Mouse (Mus musculus): ENCODE measurements around the gene Dtl. TPM values are rescaled to one million over a fixed set of nuclear protein-coding genes. Genes with fewer than 3 reads are reported as not detected.

Gene Dtl
- polyA plus RNA-seq, 1 experiment from 2014 or later, result 11.8 TPM

DNA sequence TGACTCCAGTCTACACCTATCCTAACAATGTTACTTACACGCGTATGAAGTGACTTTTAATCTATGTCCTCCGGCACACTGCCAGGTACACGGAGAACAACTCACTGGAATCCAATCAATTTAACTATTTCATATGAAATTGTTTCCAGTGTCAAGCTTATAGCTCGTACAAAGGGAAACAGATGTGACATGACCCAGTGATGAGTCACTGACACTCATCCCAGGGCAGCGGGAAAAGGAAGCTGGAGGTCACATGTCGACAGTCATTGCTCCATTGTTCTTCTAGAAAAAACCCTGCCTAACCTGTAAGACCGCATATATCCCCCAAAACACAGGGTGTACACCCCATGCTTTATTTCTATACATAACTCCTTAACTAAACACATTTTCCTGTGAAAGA is 18.2 kb downstream of the Dtl start:
- peak; percentile 60; the same call in 1 of the 2 replicates for TF ChIP-seq EP300 (IDR thresholded peaks at IDR 0.05; ENCODE audit: low read depth)
- no peak for TF ChIP-seq CTCF (IDR thresholded peaks at IDR 0.05; ENCODE audit: low read depth)
- peak; percentile 25; the same call in 1 of the 2 replicates for ATAC-seq
- Histone ChIP-seq H3K9me3 (ENCODE audit: low read length) (no peaks in the 10 kb centered on the region), H3K4me2 (ENCODE audit: low read depth, low read length) (no peak overlapping the region), H3K9ac (replicated peaks) (no peak overlapping the region), H3K4me1 (ENCODE audit: insufficient read depth) (no peaks in the 10 kb centered on the region), H3K27me3 (ENCODE audit: insufficient read depth, low read length) (no peaks in the 10 kb centered on the region), H3K27ac (ENCODE audit: low read depth) (no peak overlapping the region), H3K4me3 (ENCODE audit: low read depth, low read length) (no peak overlapping the region), H3K36me3 (replicated peaks; ENCODE audit: insufficient read depth, low read length) (peaks cover 52% of the 10 kb centered on the region)
- 74% methylated on average over 8 of the region's 8 CpGs for WGBS (ENCODE audit: insufficient replicate concordance)
- no peak for DNase-seq

DNA sequence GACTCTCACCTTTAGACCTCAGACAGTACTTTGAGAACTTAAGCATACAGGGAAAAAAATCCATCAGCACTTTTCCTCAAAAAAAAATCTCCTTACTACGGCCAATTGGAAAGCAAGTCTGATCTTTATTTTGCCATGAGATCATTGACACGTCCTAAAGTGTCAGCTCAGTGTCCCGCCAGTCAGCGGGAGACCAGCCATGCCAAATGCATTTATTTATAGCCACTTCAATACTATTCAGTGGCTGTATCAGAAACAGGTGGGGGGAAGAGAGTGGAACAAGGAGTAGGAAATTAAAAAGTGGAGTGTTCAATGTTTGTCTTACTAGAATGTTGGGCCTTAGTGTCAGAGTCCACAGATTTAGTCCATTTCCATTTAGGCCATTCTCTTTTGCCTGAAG is 24.6 kb downstream of the Dtl start:
- H3K9ac ChIP-seq (replicated peaks), result no peak overlapping the region
- H3K36me3 ChIP-seq (replicated peaks; ENCODE audit: insufficient read depth, low read length), result peaks cover 49% of the 10 kb centered on the region
- TF ChIP-seq CTCF (IDR thresholded peaks at IDR 0.05; ENCODE audit: low read depth) (no peak), EP300 (IDR thresholded peaks at IDR 0.05; ENCODE audit: low read depth) (no peak)
- DNase-seq (no peak), ATAC-seq (no peak)
- no peaks in the 10 kb centered on the region for H3K9me3 ChIP-seq (ENCODE audit: low read length)
- WGBS (ENCODE audit: insufficient replicate concordance), result 84% methylated on average over 4 of the region's 4 CpGs
- H3K27me3 ChIP-seq (ENCODE audit: insufficient read depth, low read length), result no peaks in the 10 kb centered on the region
- no peak overlapping the region for H3K27ac ChIP-seq (ENCODE audit: low read depth)
- no peak overlapping the region for H3K4me2 ChIP-seq (ENCODE audit: low read depth, low read length)
- no peaks in the 10 kb centered on the region for H3K4me1 ChIP-seq (ENCODE audit: insufficient read depth)
- H3K4me3 ChIP-seq (ENCODE audit: low read depth, low read length), result no peak overlapping the region

GRCm38 (mm10) chr1:191543747-191544146 is 31.6 kb downstream of the Dtl start:
- Histone ChIP-seq H3K9me3 (ENCODE audit: low read length) (no peaks in the 10 kb centered on the region), H3K27ac (ENCODE audit: low read depth) (no peak overlapping the region), H3K4me2 (ENCODE audit: low read depth, low read length) (no peak overlapping the region), H3K4me3 (ENCODE audit: low read depth, low read length) (no peak overlapping the region), H3K27me3 (ENCODE audit: insufficient read depth, low read length) (no peaks in the 10 kb centered on the region), H3K9ac (replicated peaks) (no peak overlapping the region), H3K4me1 (ENCODE audit: insufficient read depth) (no peaks in the 10 kb centered on the region), H3K36me3 (replicated peaks; ENCODE audit: insufficient read depth, low read length) (peaks cover 68% of the 10 kb centered on the region)
- no peak for DNase-seq
- 75% methylated on average over 3 of the region's 3 CpGs for WGBS (ENCODE audit: insufficient replicate concordance)
- ATAC-seq, result no peak
- no peak for TF ChIP-seq CTCF (IDR thresholded peaks at IDR 0.05; ENCODE audit: low read depth)
- no peak for TF ChIP-seq EP300 (IDR thresholded peaks at IDR 0.05; ENCODE audit: low read depth)

GRCm38 (mm10) chr1:191541619-191542018 is 33.7 kb downstream of the Dtl start:
- peaks cover 59% of the 10 kb centered on the region for H3K36me3 ChIP-seq (replicated peaks; ENCODE audit: insufficient read depth, low read length)

GRCm38 (mm10) chr1:191541014-191541413 is 34.3 kb downstream of the Dtl start:
- WGBS (ENCODE audit: insufficient replicate concordance), result 87% methylated on average over 9 of the region's 9 CpGs
- peaks cover 55% of the 10 kb centered on the region for H3K36me3 ChIP-seq (replicated peaks; ENCODE audit: insufficient read depth, low read length)

More at GRCm38 (mm10) chr1:191541619-191542018, 33.7 kb downstream of the Dtl start:
- TF ChIP-seq CTCF (IDR thresholded peaks at IDR 0.05; ENCODE audit: low read depth), result no peak
- no peak for TF ChIP-seq EP300 (IDR thresholded peaks at IDR 0.05; ENCODE audit: low read depth)
- Histone ChIP-seq H3K27me3 (ENCODE audit: insufficient read depth, low read length) (no peaks in the 10 kb centered on the region), H3K4me1 (ENCODE audit: insufficient read depth) (no peaks in the 10 kb centered on the region), H3K27ac (ENCODE audit: low read depth) (no peak overlapping the region), H3K4me2 (ENCODE audit: low read depth, low read length) (no peak overlapping the region), H3K9ac (replicated peaks) (no peak overlapping the region), H3K9me3 (ENCODE audit: low read length) (no peaks in the 10 kb centered on the region), H3K4me3 (ENCODE audit: low read depth, low read length) (no peak overlapping the region)
- ATAC-seq (no peak), DNase-seq (no peak)
- 70% methylated on average over 4 of the region's 4 CpGs for WGBS (ENCODE audit: insufficient replicate concordance)

GRCm38 (mm10) chr1:191540300-191540699 is 35.0 kb downstream of the Dtl start:
- no peak overlapping the region for H3K27ac ChIP-seq (ENCODE audit: low read depth)
- DNase-seq, result no peak
- H3K36me3 ChIP-seq (replicated peaks; ENCODE audit: insufficient read depth, low read length), result peaks cover 49% of the 10 kb centered on the region
- H3K4me2 ChIP-seq (ENCODE audit: low read depth, low read length), result no peak overlapping the region
- no peaks in the 10 kb centered on the region for H3K27me3 ChIP-seq (ENCODE audit: insufficient read depth, low read length)
- ATAC-seq, result no peak
- H3K4me3 ChIP-seq (ENCODE audit: low read depth, low read length), result no peak overlapping the region
- TF ChIP-seq CTCF (IDR thresholded peaks at IDR 0.05; ENCODE audit: low read depth) (no peak), EP300 (IDR thresholded peaks at IDR 0.05; ENCODE audit: low read depth) (no peak)
- no peak overlapping the region for H3K9ac ChIP-seq (replicated peaks)
- no peaks in the 10 kb centered on the region for H3K9me3 ChIP-seq (ENCODE audit: low read length)
- WGBS (ENCODE audit: insufficient replicate concordance), result 93% methylated on average over 2 of the region's 2 CpGs
- no peaks in the 10 kb centered on the region for H3K4me1 ChIP-seq (ENCODE audit: insufficient read depth)

More at GRCm38 (mm10) chr1:191541014-191541413, 34.3 kb downstream of the Dtl start:
- H3K4me2 ChIP-seq (ENCODE audit: low read depth, low read length), result no peak overlapping the region
- H3K27ac ChIP-seq (ENCODE audit: low read depth), result no peak overlapping the region
- no peaks in the 10 kb centered on the region for H3K9me3 ChIP-seq (ENCODE audit: low read length)
- H3K27me3 ChIP-seq (ENCODE audit: insufficient read depth, low read length), result no peaks in the 10 kb centered on the region
- DNase-seq, result no peak
- no peak overlapping the region for H3K4me3 ChIP-seq (ENCODE audit: low read depth, low read length)
- no peaks in the 10 kb centered on the region for H3K4me1 ChIP-seq (ENCODE audit: insufficient read depth)
- no peak overlapping the region for H3K9ac ChIP-seq (replicated peaks)
- TF ChIP-seq EP300 (IDR thresholded peaks at IDR 0.05; ENCODE audit: low read depth) (no peak), CTCF (IDR thresholded peaks at IDR 0.05; ENCODE audit: low read depth) (no peak)
- ATAC-seq, result no peak

GRCm38 (mm10) chr1:191534896-191535295 is 40.4 kb downstream of the Dtl start:
- no peak overlapping the region for H3K9ac ChIP-seq (replicated peaks)
- TF ChIP-seq EP300 (IDR thresholded peaks at IDR 0.05; ENCODE audit: low read depth), result no peak
- 81% methylated on average over 2 of the region's 2 CpGs for WGBS (ENCODE audit: insufficient replicate concordance)
- H3K36me3 ChIP-seq (replicated peaks; ENCODE audit: insufficient read depth, low read length), result peaks cover 25% of the 10 kb centered on the region
- no peaks in the 10 kb centered on the region for H3K9me3 ChIP-seq (ENCODE audit: low read length)
- no peak overlapping the region for H3K4me2 ChIP-seq (ENCODE audit: low read depth, low read length)
- no peak overlapping the region for H3K27ac ChIP-seq (ENCODE audit: low read depth)
- H3K27me3 ChIP-seq (ENCODE audit: insufficient read depth, low read length), result no peaks in the 10 kb centered on the region
- H3K4me1 ChIP-seq (ENCODE audit: insufficient read depth), result no peaks in the 10 kb centered on the region
- DNase-seq, result no peak
- no peak overlapping the region for H3K4me3 ChIP-seq (ENCODE audit: low read depth, low read length)
- ATAC-seq, result no peak

Measured in liver, postnatal 0 days (tissue).